In the genomic region with DNA sequence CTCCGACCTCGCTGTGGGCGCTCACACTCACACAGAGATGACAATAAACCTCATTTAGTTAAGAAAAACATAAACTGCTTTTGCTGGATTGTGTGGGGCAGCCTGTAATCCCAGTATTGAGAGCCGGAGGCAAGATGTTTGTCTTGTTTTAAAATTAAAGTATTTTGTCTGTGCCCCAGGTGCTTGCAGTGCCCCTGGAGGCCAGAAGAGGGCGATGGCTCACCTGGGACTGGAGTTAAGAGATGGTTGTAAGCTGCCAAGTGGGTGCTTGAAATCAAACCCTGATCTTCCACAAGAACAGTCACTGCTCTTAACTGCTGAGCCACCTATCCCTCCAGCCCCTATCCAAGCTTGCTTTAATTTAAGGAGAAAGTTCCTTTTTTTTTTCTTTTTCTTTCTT, we compare ENCODE assay signal across 27 mouse cellular contexts. TPM values are rescaled to one million over a fixed set of nuclear protein-coding genes. Genes with fewer than 3 reads are reported as not detected.
DNase-seq lines count a peak whose midpoint lies in the region; ATAC-seq and TF ChIP-seq lines count a peak whose summit lies in the region.
"Had no signal": no experiment of that assay in that cellular context is flagged by ENCODE, and none has a peak within 500 bp of the region (broad histone marks: within the 10 kb centered on the region; RNA-seq: fewer than 3 reads in every experiment).

No protein-coding gene starts in this region.

- peak; percentile 32; the same call in 1 of the 2 replicates for TF ChIP-seq CTCF in kidney, postnatal 0 days (IDR thresholded peaks at IDR 0.05; ENCODE audit: low read depth)
- peak; percentile 14; the same call in 1 of the 2 replicates for TF ChIP-seq CTCF in lung, embryonic 14.5 days (IDR thresholded peaks at IDR 0.05; ENCODE audit: low read depth)
- TF ChIP-seq CTCF in ES-Bruce4 (IDR thresholded peaks at IDR 0.05; ENCODE audit: low read depth, low read length), result peak; percentile 50
- peak; percentile 13; the same call in 1 of the 2 replicates for TF ChIP-seq CTCF in brain, embryonic 14.5 days (IDR thresholded peaks at IDR 0.05; ENCODE audit: borderline replicate concordance, extremely low read depth, insufficient read depth, insufficient read length)

- no peak for DNase-seq in kidney, postnatal 0 days (ENCODE audit: low spot score)
- DNase-seq in kidney, adult 8-10 months, result no peak
- DNase-seq in lung, embryonic 14.5 days, result no peak
- no peak for DNase-seq in lung, postnatal 10 days
- no peak for DNase-seq in brain, embryonic 14.5 days (ENCODE audit: low read depth)
- no peak for DNase-seq in adipocyte (ENCODE audit: low spot score)
- DNase-seq: adrenal gland, adult 8-10 months; cerebellum, adult 18-20 months; cerebellum, postnatal 14 days; forebrain, postnatal 0 days; gastrocnemius, postnatal 36 days; heart, postnatal 4 days; kidney, postnatal 4 days; lung, postnatal 14 days; retina, postnatal 1 day; right cerebral cortex, postnatal 25 days; thymus, adult 18-20 months; thymus, postnatal 4 days had no signal

- H3K4me1 ChIP-seq in kidney, postnatal 0 days (replicated peaks; ENCODE audit: insufficient read depth, low read length), result no peaks in the 10 kb centered on the region
- H3K4me1 ChIP-seq in lung, embryonic 14.5 days (ENCODE audit: insufficient read depth), result no peaks in the 10 kb centered on the region
- no peaks in the 10 kb centered on the region for H3K4me1 ChIP-seq in ES-Bruce4 (ENCODE audit: control insufficient read depth, insufficient read depth, low read length)
- H3K4me1 ChIP-seq: forebrain, embryonic 10.5 days; hindbrain, embryonic 15.5 days; kidney, embryonic 15.5 days; liver, embryonic 15.5 days; midbrain, embryonic 15.5 days; neural tube, embryonic 13.5 days had no signal

- no peak for TF ChIP-seq EP300 in ES-Bruce4 (IDR thresholded peaks at IDR 0.05; ENCODE audit: insufficient read depth, low read depth, low read length)

- no peaks in the 10 kb centered on the region for H3K9me3 ChIP-seq in kidney, postnatal 0 days (replicated peaks; ENCODE audit: low read length)
- H3K9me3 ChIP-seq in lung, embryonic 14.5 days (ENCODE audit: low read depth, low read length), result no peaks in the 10 kb centered on the region
- H3K9me3 ChIP-seq in ES-Bruce4 (replicated peaks; ENCODE audit: control insufficient read depth, insufficient read depth, low read length, poor library complexity, severe bottlenecking), result no peaks in the 10 kb centered on the region
- H3K9me3 ChIP-seq: forebrain, embryonic 10.5 days; hindbrain, embryonic 15.5 days; kidney, embryonic 15.5 days; liver, embryonic 15.5 days; midbrain, embryonic 15.5 days; neural tube, embryonic 13.5 days had no signal

- 0 out of 2 replicates have a peak, but pooled peaks cover 3% of the 10 kb centered on the region for H3K36me3 ChIP-seq in kidney, postnatal 0 days (ENCODE audit: insufficient read depth, low read length)
- no peaks in the 10 kb centered on the region for H3K36me3 ChIP-seq in lung, embryonic 14.5 days (ENCODE audit: insufficient read depth)
- H3K36me3 ChIP-seq in ES-Bruce4 (ENCODE audit: control insufficient read depth, insufficient read depth, low read length, poor library complexity, severe bottlenecking), result no peaks in the 10 kb centered on the region
- H3K36me3 ChIP-seq: forebrain, embryonic 10.5 days; hindbrain, embryonic 15.5 days; midbrain, embryonic 15.5 days had no signal

- TF ChIP-seq POLR2A in ES-Bruce4 (IDR thresholded peaks at IDR 0.05; ENCODE audit: insufficient read depth, low read length), result no peak
- TF ChIP-seq POLR2A in brain, embryonic 14.5 days (IDR thresholded peaks at IDR 0.05; ENCODE audit: borderline replicate concordance, extremely low read depth, insufficient read depth, insufficient read length, poor library complexity, severe bottlenecking), result no peak

- no peaks in the 10 kb centered on the region for H3K27me3 ChIP-seq in kidney, postnatal 0 days (ENCODE audit: insufficient read depth, low read length)
- no peaks in the 10 kb centered on the region for H3K27me3 ChIP-seq in lung, embryonic 14.5 days (ENCODE audit: insufficient read depth, low read length)
- no peaks in the 10 kb centered on the region for H3K27me3 ChIP-seq in ES-Bruce4 (ENCODE audit: control insufficient read depth, insufficient read depth, low read length, poor library complexity, severe bottlenecking)
- H3K27me3 ChIP-seq: hindbrain, embryonic 15.5 days; kidney, embryonic 15.5 days; liver, embryonic 15.5 days; midbrain, embryonic 15.5 days; neural tube, embryonic 13.5 days had no signal

- H3K4me3 ChIP-seq in kidney, postnatal 0 days (replicated peaks; ENCODE audit: low read depth, low read length), result no peak overlapping the region
- H3K4me3 ChIP-seq in lung, embryonic 14.5 days (ENCODE audit: low read depth, low read length), result no peak overlapping the region
- no peak overlapping the region for H3K4me3 ChIP-seq in ES-Bruce4 (ENCODE audit: low read depth, low read length)
- H3K4me3 ChIP-seq: forebrain, embryonic 10.5 days; hindbrain, embryonic 15.5 days; kidney, embryonic 15.5 days; liver, embryonic 15.5 days; midbrain, embryonic 15.5 days; myocyte; neural tube, embryonic 13.5 days had no signal

- 79% methylated on average over 5 of the region's 5 CpGs for WGBS in kidney, postnatal 0 days
- WGBS in lung, embryonic 14.5 days, result 75% methylated on average over 5 of the region's 5 CpGs

- no peak for ATAC-seq in kidney, postnatal 0 days (replicated peaks; ENCODE audit: low FRiP score, low read depth)
- ATAC-seq in lung, embryonic 14.5 days (ENCODE audit: insufficient read depth), result no peak
- ATAC-seq: forebrain, postnatal 0 days; intestine, embryonic 16.5 days; midbrain, embryonic 15.5 days had no signal

- H3K27ac ChIP-seq in kidney, postnatal 0 days, result no peak overlapping the region
- no peak overlapping the region for H3K27ac ChIP-seq in lung, embryonic 14.5 days (ENCODE audit: low read depth)
- no peak overlapping the region for H3K27ac ChIP-seq in ES-Bruce4 (ENCODE audit: insufficient read depth, low read length)
- H3K27ac ChIP-seq: forebrain, embryonic 10.5 days; hindbrain, embryonic 15.5 days; kidney, embryonic 15.5 days; liver, embryonic 15.5 days; midbrain, embryonic 15.5 days; neural tube, embryonic 13.5 days had no signal

- H3K9ac ChIP-seq in kidney, postnatal 0 days (ENCODE audit: low read depth, low read length), result no peak overlapping the region
- no peak overlapping the region for H3K9ac ChIP-seq in lung, embryonic 14.5 days
- no peak overlapping the region for H3K9ac ChIP-seq in ES-Bruce4 (ENCODE audit: low read depth, poor library complexity, severe bottlenecking)
- H3K9ac ChIP-seq: forebrain, postnatal 0 days; hindbrain, embryonic 15.5 days; kidney, embryonic 15.5 days; liver, embryonic 15.5 days; midbrain, embryonic 15.5 days; neural tube, embryonic 13.5 days had no signal

- no peak overlapping the region for H3K4me2 ChIP-seq in kidney, postnatal 0 days (ENCODE audit: low read length)
- H3K4me2 ChIP-seq in lung, embryonic 14.5 days, result no peak overlapping the region
- H3K4me2 ChIP-seq: hindbrain, embryonic 15.5 days; kidney, embryonic 15.5 days; liver, embryonic 15.5 days; midbrain, embryonic 15.5 days; neural tube, embryonic 13.5 days had no signal

RNA-seq across cellular contexts. Expression of a gene that starts 6.7 kb away (rescaled TPM):
- 33.5 and 35.1 TPM in 2 replicates for polyA plus RNA-seq in kidney, postnatal 0 days (2015; fragmentation: Nextera tagmentation; extraction: Ambion mirVana)
- 46.9 and 51.5 TPM in 2 replicates for polyA plus RNA-seq in lung, embryonic 14.5 days (2014; fragmentation: Nextera tagmentation; extraction: Ambion mirVana)
- 52.3 and 57.4 TPM in 2 replicates for polyA plus RNA-seq in ES-Bruce4 (2011; ENCODE audit: insufficient read depth, insufficient read length, low read depth, missing spikeins)
- polyA plus RNA-seq in brain, embryonic 14.5 days (2012; rRNA removed), result 154 and 197 TPM in 2 replicates

RNA-seq across cellular contexts. Expression of a gene that starts 18.3 kb away (rescaled TPM):
- 9.3 and 10.6 TPM in 2 replicates for polyA plus RNA-seq in kidney, postnatal 0 days (2015; fragmentation: Nextera tagmentation; extraction: Ambion mirVana)
- 7.3 TPM in 2 replicates for polyA plus RNA-seq in lung, embryonic 14.5 days (2014; fragmentation: Nextera tagmentation; extraction: Ambion mirVana)
- 11.7 and 11.9 TPM in 2 replicates for polyA plus RNA-seq in ES-Bruce4 (2011; ENCODE audit: insufficient read depth, insufficient read length, low read depth, missing spikeins)
- polyA plus RNA-seq in brain, embryonic 14.5 days (2012; rRNA removed), result 4.8 and 5.3 TPM in 2 replicates

RNA-seq across cellular contexts. Expression of a gene that starts 33.6 kb away (rescaled TPM):
- polyA plus RNA-seq in kidney, postnatal 0 days (2015; fragmentation: Nextera tagmentation; extraction: Ambion mirVana), result 164 and 167 TPM in 2 replicates
- 180 and 183 TPM in 2 replicates for polyA plus RNA-seq in lung, embryonic 14.5 days (2014; fragmentation: Nextera tagmentation; extraction: Ambion mirVana)
- 25.2 and 30.5 TPM in 2 replicates for polyA plus RNA-seq in ES-Bruce4 (2011; ENCODE audit: insufficient read depth, insufficient read length, low read depth, missing spikeins)
- polyA plus RNA-seq in brain, embryonic 14.5 days (2012; rRNA removed), result 67.3 and 72.9 TPM in 2 replicates

RNA-seq across cellular contexts. Expression of a gene that starts 33.9 kb away (rescaled TPM):
- 0.17 and 0.34 TPM in 2 replicates for polyA plus RNA-seq in kidney, postnatal 0 days (2015; fragmentation: Nextera tagmentation; extraction: Ambion mirVana)
- 0.27 and 0.38 TPM in 2 replicates for polyA plus RNA-seq in lung, embryonic 14.5 days (2014; fragmentation: Nextera tagmentation; extraction: Ambion mirVana)
- 21.5 and 23.5 TPM in 2 replicates for polyA plus RNA-seq in ES-Bruce4 (2011; ENCODE audit: insufficient read depth, insufficient read length, low read depth, missing spikeins)
- 1.4 and 1.6 TPM in 2 replicates for polyA plus RNA-seq in brain, embryonic 14.5 days (2012; rRNA removed)

RNA-seq across cellular contexts. Expression of a gene that starts 48.1 kb away (rescaled TPM):
- polyA plus RNA-seq in kidney, postnatal 0 days (2015; fragmentation: Nextera tagmentation; extraction: Ambion mirVana), result 15.3 and 17.1 TPM in 2 replicates
- 4.7 and 6.2 TPM in 2 replicates for polyA plus RNA-seq in lung, embryonic 14.5 days (2014; fragmentation: Nextera tagmentation; extraction: Ambion mirVana)
- polyA plus RNA-seq in ES-Bruce4 (2011; ENCODE audit: insufficient read depth, insufficient read length, low read depth, missing spikeins), result 16.1 and 19.1 TPM in 2 replicates
- polyA plus RNA-seq in brain, embryonic 14.5 days (2012; rRNA removed), result 116 and 136 TPM in 2 replicates
